Mouse (Mus musculus): ENCODE measurements at regions not wholly inside any gene's neighbourhood (a gene's known extent, or its start where the extent isn't known, plus 50 kb on each side); places are given as distances from the start of the nearest gene placed in this dataset.
"Not testable (repeated sequence)": the region's sequence is repeated elsewhere in the genome, so short reads cannot be mapped to it uniquely, and the experiment has no call there.

GRCm38 (mm10) chr2:92787925-92788410 lies 126.9 kb upstream of the Syt13 start:
- ATAC-seq (replicated peaks; ENCODE audit: low FRiP score, poor library complexity, severe bottlenecking) = no peak

- ATAC-seq (replicated peaks; ENCODE audit: low FRiP score, poor library complexity, severe bottlenecking) = no peak
Observed at GRCm38 (mm10) chr2:92788875-92789274, 126.0 kb upstream of the Syt13 start.

- ATAC-seq (replicated peaks; ENCODE audit: low FRiP score, poor library complexity, severe bottlenecking) = no peak
Observed at GRCm38 (mm10) chr2:92790374-92790773, 124.5 kb upstream of the Syt13 start.

GRCm38 (mm10) chr2:92799770-92800169 lies 115.1 kb upstream of the Syt13 start:
- ATAC-seq (replicated peaks; ENCODE audit: low FRiP score, poor library complexity, severe bottlenecking) = no peak

GRCm38 (mm10) chr2:92800667-92801066 lies 114.2 kb upstream of the Syt13 start:
- no peak for ATAC-seq (replicated peaks; ENCODE audit: low FRiP score, poor library complexity, severe bottlenecking)

GRCm38 (mm10) chr2:92804916-92805315 lies 110.0 kb upstream of the Syt13 start:
- no peak for ATAC-seq (replicated peaks; ENCODE audit: low FRiP score, poor library complexity, severe bottlenecking)

- ATAC-seq (replicated peaks; ENCODE audit: low FRiP score, poor library complexity, severe bottlenecking) = no peak
Observed at GRCm38 (mm10) chr2:92805761-92806160, 109.1 kb upstream of the Syt13 start.

- no peak for ATAC-seq (replicated peaks; ENCODE audit: low FRiP score, poor library complexity, severe bottlenecking)
Observed at GRCm38 (mm10) chr2:92806481-92807195, 108.3 kb upstream of the Syt13 start.

- ATAC-seq (replicated peaks; ENCODE audit: low FRiP score, poor library complexity, severe bottlenecking) = no peak
Observed at GRCm38 (mm10) chr2:92807404-92807803, 107.5 kb upstream of the Syt13 start.

- no peak for ATAC-seq (replicated peaks; ENCODE audit: low FRiP score, poor library complexity, severe bottlenecking)
Observed at GRCm38 (mm10) chr2:92808121-92808520, 106.8 kb upstream of the Syt13 start.

- no peak for ATAC-seq (replicated peaks; ENCODE audit: low FRiP score, poor library complexity, severe bottlenecking)
Observed at GRCm38 (mm10) chr2:92809226-92809625, 105.7 kb upstream of the Syt13 start.

GRCm38 (mm10) chr2:92809681-92810323 lies 105.1 kb upstream of the Syt13 start:
- no peak for ATAC-seq (replicated peaks; ENCODE audit: low FRiP score, poor library complexity, severe bottlenecking)

GRCm38 (mm10) chr2:92810956-92811355 lies 103.9 kb upstream of the Syt13 start:
- not testable (repeated sequence) for ATAC-seq (replicated peaks; ENCODE audit: low FRiP score, poor library complexity, severe bottlenecking)

GRCm38 (mm10) chr2:92813028-92813427 lies 101.9 kb upstream of the Syt13 start:
- no peak for ATAC-seq (replicated peaks; ENCODE audit: low FRiP score, poor library complexity, severe bottlenecking)

GRCm38 (mm10) chr2:92819586-92819985 lies 95.3 kb upstream of the Syt13 start:
- ATAC-seq (replicated peaks; ENCODE audit: low FRiP score, poor library complexity, severe bottlenecking) = no peak

GRCm38 (mm10) chr2:92824325-92824724 lies 90.6 kb upstream of the Syt13 start:
- ATAC-seq (replicated peaks; ENCODE audit: low FRiP score, poor library complexity, severe bottlenecking) = no peak

- ATAC-seq (replicated peaks; ENCODE audit: low FRiP score, poor library complexity, severe bottlenecking) = no peak
Observed at GRCm38 (mm10) chr2:92825395-92825794, 89.5 kb upstream of the Syt13 start.

GRCm38 (mm10) chr2:92830134-92830533 lies 84.8 kb upstream of the Syt13 start:
- ATAC-seq (replicated peaks; ENCODE audit: low FRiP score, poor library complexity, severe bottlenecking) = no peak

- ATAC-seq (replicated peaks; ENCODE audit: low FRiP score, poor library complexity, severe bottlenecking) = no peak
Observed at GRCm38 (mm10) chr2:92831784-92832183, 83.1 kb upstream of the Syt13 start.

- ATAC-seq (replicated peaks; ENCODE audit: low FRiP score, poor library complexity, severe bottlenecking) = no peak
Observed at GRCm38 (mm10) chr2:92836203-92836602, 78.7 kb upstream of the Syt13 start.

- ATAC-seq (replicated peaks; ENCODE audit: low FRiP score, poor library complexity, severe bottlenecking) = no peak
Observed at GRCm38 (mm10) chr2:92838012-92838411, 76.9 kb upstream of the Syt13 start.
